Mouse (Mus musculus): ENCODE data around the gene Fstl1.

DNA sequence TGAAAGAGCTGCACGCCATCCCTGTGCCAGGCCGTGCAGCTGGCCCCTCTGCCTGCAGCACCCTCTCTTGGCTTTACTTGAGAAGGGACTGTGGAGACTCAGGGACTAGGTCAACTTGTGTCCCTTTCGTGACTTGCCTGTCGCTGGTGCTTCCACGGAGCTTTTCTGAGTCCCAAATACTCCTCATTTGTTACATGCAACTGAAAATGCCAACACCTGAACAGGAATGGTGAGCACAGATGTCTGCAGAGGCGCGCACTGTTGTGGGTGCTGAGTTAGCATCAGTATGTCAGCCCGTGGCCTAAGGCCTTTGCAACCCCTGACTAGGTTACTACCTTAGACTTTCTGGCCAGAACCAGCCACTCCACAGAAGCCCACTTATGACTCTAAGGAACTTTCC lies 35.2 kb downstream of the Fstl1 start:
- TF ChIP-seq CTCF (IDR thresholded peaks at IDR 0.05; ENCODE audit: control insufficient read depth, insufficient read depth, low read length) (no peak), POLR2A (IDR thresholded peaks at IDR 0.05; ENCODE audit: borderline replicate concordance, control insufficient read depth, low read depth, low read length) (no peak)
